Mouse (Mus musculus) MEL (cell line): ENCODE measurements around the gene Gm9508. TPM values are rescaled to one million over a fixed set of nuclear protein-coding genes. Genes with fewer than 3 reads are reported as not detected.

Experiments used
- DNase-seq: peaks from one replicate; pipeline ENCODE4 v3.0.0; 2011; ENCODE audit warnings: low read depth, low spot score
- H3K27ac ChIP-seq: 2 replicates; pipeline ENCODE4 v1.5.1; 2012; ENCODE audit warnings: low read depth, mild to moderate bottlenecking, control low read depth, low read length, moderate library complexity; ENCODE audit not compliant: control insufficient read depth
- H3K27me3 ChIP-seq, 2 experiments: fragments of 150-350 bp in 1 of 2; sonication (generic) in 1 of 2; 2 replicates each; pipeline ENCODE4 v1.6.1; 2012; ENCODE audit warnings: low read length in 2 of 2, mild to moderate bottlenecking in 2 of 2, improper control_type of control experiment in 1 of 2, moderate library complexity in 1 of 2; ENCODE audit not compliant: insufficient read depth in 2 of 2, control insufficient read depth in 1 of 2
- H3K36me3 ChIP-seq, 2 experiments: 2 replicates each; pipeline ENCODE4 v1.6.1; 2012 to 2014; ENCODE audit warnings: low read length in 2 of 2, improper control_type of control experiment in 1 of 2, inconsistent platforms in 1 of 2, mild to moderate bottlenecking in 1 of 2; ENCODE audit not compliant: insufficient read depth in 2 of 2, control insufficient read depth in 1 of 2
- H3K4me1 ChIP-seq, 2 experiments: fragments of 150-350 bp in 1 of 2; sonication (generic) in 1 of 2; 2 replicates each; pipeline ENCODE4 v1.6.1; 2012; ENCODE audit warnings: low read length in 2 of 2, improper control_type of control experiment in 1 of 2, mild to moderate bottlenecking in 1 of 2; ENCODE audit not compliant: insufficient read depth in 2 of 2, control insufficient read depth in 1 of 2
- H3K4me3 ChIP-seq, 2 experiments: fragments of 150-350 bp in 1 of 2; sonication (generic) in 1 of 2; 2 replicates each; pipeline ENCODE4 v1.5.1; 2012; ENCODE audit warnings: low read depth in 2 of 2, low read length in 2 of 2, mild to moderate bottlenecking in 2 of 2, moderate library complexity in 2 of 2, control low read depth in 1 of 2, improper control_type of control experiment in 1 of 2; ENCODE audit not compliant: control insufficient read depth in 1 of 2, insufficient read depth in 1 of 2
- H3K79me2 ChIP-seq: 2 replicates; pipeline ENCODE4 v1.6.1; 2012; ENCODE audit warnings: mild to moderate bottlenecking, low read length, moderate library complexity; ENCODE audit not compliant: control insufficient read depth, poor library complexity, insufficient read depth
- H3K9ac ChIP-seq: 2 replicates; pipeline ENCODE4 v1.6.1; 2012; ENCODE audit warnings: low read depth, mild to moderate bottlenecking, control low read depth, low read length, moderate library complexity; ENCODE audit not compliant: control insufficient read depth, poor library complexity, severe bottlenecking
- H3K9me3 ChIP-seq: fragments of 150-350 bp; sonication (generic); replicated peaks from 2 replicates; pipeline ENCODE4 v1.6.1; 2012; ENCODE audit warnings: mild to moderate bottlenecking, low read length, improper control_type of control experiment, moderate library complexity; ENCODE audit not compliant: insufficient read depth
- BHLHE40 ChIP-seq: IDR thresholded peaks from 2 replicates; pipeline ENCODE4 v1.6.1; 2012; ENCODE audit warnings: low read depth, mild to moderate bottlenecking, inconsistent platforms, low read length, improper control_type of control experiment, borderline replicate concordance
- E2F4 ChIP-seq: IDR thresholded peaks from 2 replicates; pipeline ENCODE4 v1.6.1; 2011; ENCODE audit warnings: low read depth, low read length, improper control_type of control experiment, borderline replicate concordance
- EP300 ChIP-seq, 2 experiments: IDR thresholded peaks; 2 replicates each; pipeline ENCODE4 v1.6.1; 2011; ENCODE audit warnings: improper control_type of control experiment in 2 of 2, low read length in 2 of 2, low read depth in 1 of 2, mild to moderate bottlenecking in 1 of 2
- ETS1 ChIP-seq: IDR thresholded peaks from 2 replicates; pipeline ENCODE4 v1.6.1; 2012; ENCODE audit warnings: low read depth, mild to moderate bottlenecking, inconsistent platforms, low read length, improper control_type of control experiment, moderate library complexity
- HCFC1 ChIP-seq: IDR thresholded peaks from 2 replicates; pipeline ENCODE4 v1.6.1; 2012; ENCODE audit warnings: low read depth, mild to moderate bottlenecking, inconsistent platforms, low read length, improper control_type of control experiment, moderate library complexity
- JUND ChIP-seq: IDR thresholded peaks from 2 replicates; pipeline ENCODE4 v1.6.1; 2011; ENCODE audit warnings: low read depth, mild to moderate bottlenecking, improper control_type of control experiment, low read length
- MAFK ChIP-seq: IDR thresholded peaks from 2 replicates; pipeline ENCODE4 v1.6.1; 2011; ENCODE audit warnings: low read depth, mild to moderate bottlenecking, low read length, improper control_type of control experiment, borderline replicate concordance
- MAZ ChIP-seq: IDR thresholded peaks from 2 replicates; pipeline ENCODE4 v1.6.1; 2012; ENCODE audit warnings: low read depth, mild to moderate bottlenecking, inconsistent platforms, low read length, improper control_type of control experiment
- MXI1 ChIP-seq: IDR thresholded peaks from 2 replicates; pipeline ENCODE4 v1.6.1; 2011; ENCODE audit warnings: mild to moderate bottlenecking, low read depth, low read length, improper control_type of control experiment
- RAD21 ChIP-seq: IDR thresholded peaks from 2 replicates; pipeline ENCODE4 v1.6.1; 2011; ENCODE audit warnings: mild to moderate bottlenecking, low read depth, low read length, improper control_type of control experiment
- ZKSCAN1 ChIP-seq: IDR thresholded peaks from 2 replicates; pipeline ENCODE4 v1.6.1; 2012; ENCODE audit warnings: low read depth, mild to moderate bottlenecking, inconsistent platforms, low read length, improper control_type of control experiment, moderate library complexity
- polyA plus RNA-seq, 2 experiments: library from polyadenylated mRNA; stranded (reverse) in 1 of 2; unstranded in 1 of 2; fragments of >175 nt in 1 of 2; fragments of >200 nt in 1 of 2; gene quantifications; 2 replicates each; pipeline versions ENCODE4 v1.2.1 to v1.2.4; 2012; ENCODE audit warnings: low replicate concordance in 2 of 2, low read depth in 1 of 2; ENCODE audit not compliant: insufficient read length in 2 of 2, insufficient read depth in 1 of 2, missing spikeins in 1 of 2
- total RNA-seq: library from RNA; depleted of rRNA; stranded (reverse); fragments of 300-350 nt; gene quantifications from 2 replicates; pipeline ENCODE4 v1.2.3, GENCODE M21; 2012; rRNA removed

The Gm9508 gene
- total and polyA plus RNA-seq, 3 experiments: not detected

DNA sequence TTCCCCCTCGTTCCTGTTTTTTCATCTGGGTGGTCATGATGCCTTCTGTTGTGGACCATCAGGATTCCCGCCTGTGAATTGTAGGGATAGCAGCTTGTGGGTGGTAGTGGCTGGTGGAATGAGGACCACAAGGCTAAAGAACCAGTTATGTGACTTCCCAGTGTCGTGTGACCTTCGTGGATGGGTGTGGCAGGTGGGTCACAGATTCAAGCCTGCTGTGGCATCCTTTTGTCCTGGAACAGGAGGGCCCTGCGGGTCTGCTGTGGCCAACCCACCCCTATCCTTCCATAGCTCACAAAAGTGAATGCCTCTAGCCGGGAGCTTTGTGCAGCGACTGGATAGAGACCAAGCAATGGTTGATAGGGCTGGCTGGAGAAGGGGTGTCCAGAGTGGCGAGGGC is 49.1 kb downstream of the Gm9508 start:
- no peak overlapping the region for H3K9ac ChIP-seq
- H3K27me3 ChIP-seq: no peaks in the 10 kb centered on the region
- H3K9me3 ChIP-seq: no peaks in the 10 kb centered on the region
- H3K79me2 ChIP-seq: no peaks in the 10 kb centered on the region
- H3K4me1 ChIP-seq: no peaks in the 10 kb centered on the region; a peak in 1 of 4 replicates
- TF ChIP-seq BHLHE40 (no peak), MXI1 (no peak), JUND (no peak), RAD21 (no peak), HCFC1 (no peak), ETS1 (no peak), EP300 (IDR thresholded peaks at IDR 0.05; ENCODE audit: low read depth in 1 of 2, low read length in 2 of 2) (no peak)
- H3K27ac ChIP-seq: no peak overlapping the region
- H3K36me3 ChIP-seq: peaks cover 0 to 6% of the 10 kb centered on the region in 2 experiments; a peak in 2 of 4 replicates
- H3K4me3 ChIP-seq: no peak overlapping the region
- DNase-seq: no peak

DNA sequence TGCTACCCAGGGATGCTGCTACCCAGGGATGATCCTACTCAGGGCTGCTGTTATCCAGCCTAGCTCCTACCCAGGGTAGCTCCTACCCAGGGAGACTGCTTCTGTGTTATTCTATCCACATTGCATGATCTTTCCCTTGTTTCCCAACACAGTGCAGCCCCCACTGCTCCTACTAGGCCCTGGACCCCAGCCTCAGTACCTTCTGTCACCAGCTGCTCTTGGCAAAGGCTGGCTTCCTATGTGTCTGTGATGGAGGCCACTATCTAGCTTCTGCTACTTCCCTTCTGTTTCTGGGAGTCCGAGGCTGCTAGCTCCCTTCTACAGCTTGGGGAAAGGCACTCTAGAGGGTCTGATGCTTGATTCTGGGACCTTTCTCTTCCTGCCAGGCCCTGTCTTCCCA is 49.6 kb downstream of the Gm9508 start:
- Histone ChIP-seq H3K79me2 (no peaks in the 10 kb centered on the region), H3K9ac (no peak overlapping the region), H3K4me3 (no peak overlapping the region), H3K27me3 (no peaks in the 10 kb centered on the region), H3K4me1 (no peaks in the 10 kb centered on the region; a peak in 1 of 4 replicates), H3K27ac (no peak overlapping the region), H3K9me3 (no peaks in the 10 kb centered on the region), H3K36me3 (peaks cover 0 to 6% of the 10 kb centered on the region in 2 experiments; a peak in 2 of 4 replicates)
- no peak for DNase-seq
- TF ChIP-seq MAFK: no peak
- TF ChIP-seq RAD21: no peak
- TF ChIP-seq MAZ: no peak
- no peak for TF ChIP-seq ZKSCAN1
- TF ChIP-seq E2F4: no peak

Other genes with a start within 250 kb of the Gm9508 start
- 54.9 and 70.6 TPM in 2 replicates for gene Fam207a, start 181.4 kb downstream of the Gm9508 start, total RNA-seq
- 10 to 100 TPM in 1 of 2 experiments, not detected in 1; 74.0 TPM for gene Fam207a, start 181.4 kb downstream of the Gm9508 start, polyA plus RNA-seq
- 36.7 and 36.9 TPM in 2 replicates for gene Itgb2, start 167.0 kb downstream of the Gm9508 start, total RNA-seq
- gene Itgb2, start 167.0 kb downstream of the Gm9508 start, polyA plus RNA-seq: 10 to 100 TPM in 1 of 2 experiments, not detected in 1; 45.8 TPM
- gene Pttg1ip, start 115.5 kb downstream of the Gm9508 start, total RNA-seq: 41.1 and 50.4 TPM in 2 replicates
- 10 to 100 TPM in 1 of 2 experiments, not detected in 1; 53.1 TPM for gene Pttg1ip, start 115.5 kb downstream of the Gm9508 start, polyA plus RNA-seq
- gene Sumo3, start 91.1 kb downstream of the Gm9508 start, total RNA-seq: 145 and 151 TPM in 2 replicates
- gene Sumo3, start 91.1 kb downstream of the Gm9508 start, polyA plus RNA-seq: 100 to 1,000 TPM in 1 of 2 experiments, not detected in 1; 342 TPM
- gene Gm49325, start 91.0 kb downstream of the Gm9508 start, total RNA-seq: 3.5 and 3.7 TPM in 2 replicates
- 1 to 10 TPM in 1 of 2 experiments, not detected in 1; 1.0 TPM for gene Gm49325, start 91.0 kb downstream of the Gm9508 start, polyA plus RNA-seq
- gene Ube2g2, start 75.0 kb downstream of the Gm9508 start, total RNA-seq: 55.2 and 62.4 TPM in 2 replicates
- gene Ube2g2, start 75.0 kb downstream of the Gm9508 start, polyA plus RNA-seq: 100 to 1,000 TPM in 1 of 2 experiments, not detected in 1; 112 TPM
- 1.2 and 1.8 TPM in 2 replicates for gene Tspear, start 10.7 kb downstream of the Gm9508 start, total RNA-seq
- 1 to 10 TPM in 1 of 2 experiments, not detected in 1; 3.8 TPM for gene Tspear, start 10.7 kb downstream of the Gm9508 start, polyA plus RNA-seq
- gene Gm19402, start 6.5 kb downstream of the Gm9508 start, total RNA-seq: not detected in 2 replicates
- gene Gm19402, start 6.5 kb downstream of the Gm9508 start, polyA plus RNA-seq: not detected
- not detected in 2 replicates for gene Gm10272, start 9.4 kb upstream of the Gm9508 start, total RNA-seq
- gene Gm10272, start 9.4 kb upstream of the Gm9508 start, polyA plus RNA-seq: not detected
- gene Gm10024, start 14.2 kb upstream of the Gm9508 start, total RNA-seq: not detected in 2 replicates
- gene Gm10024, start 14.2 kb upstream of the Gm9508 start, polyA plus RNA-seq: not detected
- not detected in 2 replicates for gene Gm10142, start 18.6 kb upstream of the Gm9508 start, total RNA-seq
- gene Gm10142, start 18.6 kb upstream of the Gm9508 start, polyA plus RNA-seq: not detected
- not detected in 2 replicates for gene Krtap12-1, start 23.4 kb upstream of the Gm9508 start, total RNA-seq
- gene Krtap12-1, start 23.4 kb upstream of the Gm9508 start, polyA plus RNA-seq: not detected
- gene Gm10100, start 29.3 kb upstream of the Gm9508 start, total RNA-seq: not detected in 2 replicates
- not detected for gene Gm10100, start 29.3 kb upstream of the Gm9508 start, polyA plus RNA-seq
- gene Gm18596, start 45.4 kb upstream of the Gm9508 start, total RNA-seq: not detected in 2 replicates
- gene Gm18596, start 45.4 kb upstream of the Gm9508 start, polyA plus RNA-seq: not detected
- gene Gm9736, start 54.1 kb upstream of the Gm9508 start, total RNA-seq: not detected in 2 replicates
- gene Gm9736, start 54.1 kb upstream of the Gm9508 start, polyA plus RNA-seq: not detected
- gene Gm3233, start 62.4 kb upstream of the Gm9508 start, total RNA-seq: not detected in 2 replicates
- not detected for gene Gm3233, start 62.4 kb upstream of the Gm9508 start, polyA plus RNA-seq
- gene Gm3238, start 74.1 kb upstream of the Gm9508 start, total RNA-seq: not detected in 2 replicates
- gene Gm3238, start 74.1 kb upstream of the Gm9508 start, polyA plus RNA-seq: not detected
- not detected in 2 replicates for gene Gm7138, start 79.7 kb upstream of the Gm9508 start, total RNA-seq
- not detected for gene Gm7138, start 79.7 kb upstream of the Gm9508 start, polyA plus RNA-seq
- gene Gm3250, start 85.3 kb upstream of the Gm9508 start, total RNA-seq: not detected in 2 replicates
- gene Gm3250, start 85.3 kb upstream of the Gm9508 start, polyA plus RNA-seq: not detected
- gene Gm7137, start 91.0 kb upstream of the Gm9508 start, total RNA-seq: not detected in 2 replicates
- gene Gm7137, start 91.0 kb upstream of the Gm9508 start, polyA plus RNA-seq: not detected
- gene Gm9639, start 97.8 kb upstream of the Gm9508 start, total RNA-seq: not detected in 2 replicates
- not detected for gene Gm9639, start 97.8 kb upstream of the Gm9508 start, polyA plus RNA-seq
- gene Gm19668, start 101.9 kb upstream of the Gm9508 start, total RNA-seq: not detected in 2 replicates
- not detected for gene Gm19668, start 101.9 kb upstream of the Gm9508 start, polyA plus RNA-seq
- gene Gm9507, start 114.6 kb upstream of the Gm9508 start, total RNA-seq: not detected in 2 replicates
- not detected for gene Gm9507, start 114.6 kb upstream of the Gm9508 start, polyA plus RNA-seq
- gene Gm2696, start 117.4 kb upstream of the Gm9508 start, total RNA-seq: not detected in 2 replicates
- gene Gm2696, start 117.4 kb upstream of the Gm9508 start, polyA plus RNA-seq: not detected
- gene Krtap10-4, start 129.9 kb upstream of the Gm9508 start, total RNA-seq: not detected in 2 replicates
- gene Krtap10-4, start 129.9 kb upstream of the Gm9508 start, polyA plus RNA-seq: not detected
- not detected in 2 replicates for gene Krtap10-10, start 138.7 kb upstream of the Gm9508 start, total RNA-seq
- not detected for gene Krtap10-10, start 138.7 kb upstream of the Gm9508 start, polyA plus RNA-seq
- gene Gm36176, start 149.6 kb upstream of the Gm9508 start, total RNA-seq: not detected in 2 replicates
- not detected for gene Gm36176, start 149.6 kb upstream of the Gm9508 start, polyA plus RNA-seq
- not detected in 2 replicates for gene Gm10318, start 155.6 kb upstream of the Gm9508 start, total RNA-seq
- gene Gm10318, start 155.6 kb upstream of the Gm9508 start, polyA plus RNA-seq: not detected
- not detected in 2 replicates for gene Gm3285, start 164.7 kb upstream of the Gm9508 start, total RNA-seq
- gene Gm3285, start 164.7 kb upstream of the Gm9508 start, polyA plus RNA-seq: not detected
- gene Lrrc3, start 205.3 kb upstream of the Gm9508 start, total RNA-seq: 0.10 and 0.15 TPM in 2 replicates
- gene Lrrc3, start 205.3 kb upstream of the Gm9508 start, polyA plus RNA-seq: under 1 TPM in 1 of 2 experiments, not detected in 1; 0.74 TPM